Mouse (Mus musculus) forebrain, embryonic 16.5 days (tissue): ENCODE results near the gene Gm40193. TPM values are rescaled to one million over a fixed set of nuclear protein-coding genes. Genes with fewer than 3 reads are reported as not detected.
"Not testable (repeated sequence)": the region's sequence is repeated elsewhere in the genome, so short reads cannot be mapped to it uniquely, and the experiment has no call there.

Source experiments
- ATAC-seq: fragments of 200-750 bp; cut with Nextera tagmentation; 2 replicates; pipeline ENCODE4 v1.8.0; 2017; ENCODE audit warnings: mild to moderate bottlenecking, moderate library complexity
- H3K27ac ChIP-seq: fragments of 300-500 bp; sonication (generic); 2 replicates; pipeline ENCODE4 v1.5.1; 2014; ENCODE audit warnings: low read length, control low read depth
- H3K27me3 ChIP-seq: fragments of 300-500 bp; sonication (generic); replicated peaks from 2 replicates; pipeline ENCODE4 v1.6.1; 2014; ENCODE audit warnings: low read length; ENCODE audit not compliant: control insufficient read depth, insufficient read depth
- H3K36me3 ChIP-seq: fragments of 300-500 bp; sonication (generic); 2 replicates; pipeline ENCODE4 v1.6.1; 2014; ENCODE audit not compliant: control insufficient read depth, insufficient read depth
- H3K4me1 ChIP-seq: fragments of 300-500 bp; sonication (generic); replicated peaks from 2 replicates; pipeline ENCODE4 v1.6.1; 2014; ENCODE audit warnings: low read length; ENCODE audit not compliant: control insufficient read depth, insufficient read depth
- H3K4me2 ChIP-seq: fragments of 300-500 bp; sonication (generic); 2 replicates; pipeline ENCODE4 v1.6.1; 2014; ENCODE audit warnings: mild to moderate bottlenecking, low read length, control low read depth
- H3K4me3 ChIP-seq: fragments of 300-500 bp; sonication (generic); replicated peaks from 2 replicates; pipeline ENCODE4 v1.5.1; 2014; ENCODE audit warnings: mild to moderate bottlenecking, low read length, control low read depth
- H3K9ac ChIP-seq: fragments of 300-500 bp; sonication (generic); replicated peaks from 2 replicates; pipeline ENCODE4 v1.6.1; 2014; ENCODE audit warnings: low read depth, low read length, control low read depth
- H3K9me3 ChIP-seq: fragments of 300-500 bp; sonication (generic); 2 replicates; pipeline ENCODE4 v1.6.1; 2016; ENCODE audit warnings: low read length; ENCODE audit not compliant: control insufficient read depth
- WGBS: fragments of 180-500 bp; shearing (Covaris S2); extraction: QIAGEN DNeasy Blood & Tissue Kit; methylation state at CpG from one replicate; pipeline ENCODE4 v1.1.7; 2014; 5-methylcytosine and 5-hydroxymethylcytosine counted together
- polyA plus RNA-seq: library from polyadenylated mRNA; unstranded; fragments of >200 nt; fragmentation: Nextera tagmentation; extraction: Ambion mirVana; gene quantifications from 2 replicates; pipeline ENCODE4 v1.2.1, GENCODE M21; 2015

Gm40193 gene
- polyA plus RNA-seq, 1 experiment from 2014 or later, result not detected

DNA sequence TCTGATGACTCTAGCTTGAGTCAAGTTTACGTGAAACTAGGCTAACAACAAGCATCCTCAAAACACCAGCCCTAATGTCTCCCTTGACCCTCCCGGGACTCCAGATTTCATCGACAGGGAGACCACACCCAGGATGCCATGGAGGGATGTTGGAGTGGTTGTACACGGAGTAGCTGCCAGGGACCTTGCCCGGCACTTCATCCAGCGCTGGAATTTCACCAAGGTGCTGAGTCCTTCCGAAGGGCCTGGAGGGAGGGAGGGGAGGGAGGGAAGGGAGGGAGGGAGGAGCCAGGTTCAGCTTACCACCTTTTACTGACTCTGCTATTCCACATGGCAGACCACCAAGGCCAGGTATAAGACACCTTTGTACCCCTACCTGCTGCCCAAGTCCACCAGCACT lies 21.2 kb upstream of the Gm40193 start:
- WGBS, result 28% methylated on average over 7 of the region's 7 CpGs
- no peaks in the 10 kb centered on the region for H3K36me3 ChIP-seq
- no peak overlapping the region for H3K9ac ChIP-seq
- no peaks in the 10 kb centered on the region for H3K4me1 ChIP-seq
- H3K4me3 ChIP-seq, result no peak overlapping the region
- H3K27me3 ChIP-seq, result 0 out of 2 replicates have a peak, but pooled peaks cover 2% of the 10 kb centered on the region
- H3K9me3 ChIP-seq, result no peaks in the 10 kb centered on the region
- no peak overlapping the region for H3K4me2 ChIP-seq
- H3K27ac ChIP-seq, result no peak overlapping the region
- ATAC-seq, result no peak

DNA sequence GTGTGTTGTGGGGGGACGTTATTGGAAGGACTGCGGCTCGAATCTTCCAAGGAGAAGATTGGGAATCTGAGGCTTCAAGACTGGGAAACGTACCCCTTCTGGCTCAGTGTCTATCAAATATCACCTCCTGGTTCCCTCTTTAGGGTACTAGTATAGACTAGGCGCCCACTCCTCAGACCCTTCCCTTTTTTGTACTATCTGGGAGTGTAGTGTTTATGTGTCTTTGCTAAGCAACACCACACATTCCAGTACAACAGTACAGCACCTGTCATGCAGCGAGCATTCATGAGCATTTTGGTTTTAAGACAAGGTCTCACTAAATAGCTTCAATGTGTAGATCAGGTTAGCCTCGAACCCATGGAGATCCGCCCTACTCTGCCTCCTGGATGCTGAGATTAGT lies 18.8 kb upstream of the Gm40193 start:
- H3K4me3 ChIP-seq, result no peak overlapping the region
- H3K9me3 ChIP-seq, result no peaks in the 10 kb centered on the region
- no peaks in the 10 kb centered on the region for H3K36me3 ChIP-seq
- 81% methylated on average over 8 of the region's 8 CpGs for WGBS
- ATAC-seq, result no peak
- H3K27ac ChIP-seq, result no peak overlapping the region
- no peak overlapping the region for H3K4me2 ChIP-seq
- H3K27me3 ChIP-seq, result 0 out of 2 replicates have a peak, but pooled peaks cover 2% of the 10 kb centered on the region
- no peak overlapping the region for H3K9ac ChIP-seq
- H3K4me1 ChIP-seq, result no peaks in the 10 kb centered on the region

- 73% methylated on average over 7 of the region's 7 CpGs for WGBS
- no peak for ATAC-seq
Observed at GRCm38 (mm10) chr11:70544496-70544895, 11.8 kb upstream of the Gm40193 start.

GRCm38 (mm10) chr11:70541415-70541814 lies 8.7 kb upstream of the Gm40193 start:
- ATAC-seq, result no peak
- no peak overlapping the region for H3K4me3 ChIP-seq
- 52% methylated on average over 5 of the region's 5 CpGs for WGBS
- H3K9me3 ChIP-seq, result no peaks in the 10 kb centered on the region
- H3K4me1 ChIP-seq, result peaks cover 11% of the 10 kb centered on the region
- H3K27me3 ChIP-seq, result peaks cover 3% of the 10 kb centered on the region; the same call in 1 of the 2 replicates
- H3K4me2 ChIP-seq, result no peak overlapping the region
- no peak overlapping the region for H3K27ac ChIP-seq
- no peak overlapping the region for H3K9ac ChIP-seq
- no peaks in the 10 kb centered on the region for H3K36me3 ChIP-seq

More at GRCm38 (mm10) chr11:70544496-70544895, 11.8 kb upstream of the Gm40193 start:
- H3K4me3 ChIP-seq, result no peak overlapping the region
- H3K9ac ChIP-seq, result no peak overlapping the region
- no peak overlapping the region for H3K27ac ChIP-seq
- H3K4me2 ChIP-seq, result no peak overlapping the region
- H3K4me1 ChIP-seq, result peaks cover 11% of the 10 kb centered on the region
- H3K9me3 ChIP-seq, result no peaks in the 10 kb centered on the region
- H3K36me3 ChIP-seq, result no peaks in the 10 kb centered on the region
- H3K27me3 ChIP-seq, result peaks cover 3% of the 10 kb centered on the region; the same call in 1 of the 2 replicates

DNA sequence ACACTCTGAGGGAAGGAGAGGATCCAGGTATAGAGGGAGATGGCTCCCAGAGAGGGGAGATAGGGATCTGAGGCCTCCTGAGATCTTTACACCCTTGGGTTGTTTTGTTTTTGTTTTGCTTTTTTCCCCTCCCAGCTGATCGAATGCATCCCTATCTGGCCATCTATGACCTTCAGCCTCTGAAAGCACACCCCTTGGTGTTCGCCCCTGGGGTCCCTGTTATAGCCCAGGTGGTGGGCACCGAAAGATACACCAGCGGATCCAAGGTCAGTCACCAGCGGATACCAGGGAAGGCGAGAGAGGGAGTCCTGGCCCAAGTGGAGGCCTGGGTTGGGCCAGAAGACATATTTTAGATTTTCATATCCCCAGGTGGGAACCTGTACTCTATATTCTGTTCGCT lies 8.2 kb upstream of the Gm40193 start:
- Histone ChIP-seq H3K36me3 (no peaks in the 10 kb centered on the region), H3K9me3 (no peaks in the 10 kb centered on the region), H3K27me3 (peaks cover 3% of the 10 kb centered on the region; the same call in 1 of the 2 replicates), H3K4me1 (peaks cover 11% of the 10 kb centered on the region), H3K4me2 (peak overlapping the region; percentile 69), H3K4me3 (peak overlapping the region; percentile 56), H3K9ac (peak overlapping the region; percentile 55; the same call in 1 of the 2 replicates), H3K27ac (no peak overlapping the region)
- no peak for ATAC-seq
- WGBS, result 92% methylated on average over 7 of the region's 7 CpGs

GRCm38 (mm10) chr11:70539877-70540587 lies 7.3 kb upstream of the Gm40193 start, which contains the start of gene Pld2:
Pld2 (plus strand) TSS chr11:70540064.
- H3K4me2 ChIP-seq, result peak within 1 kb of the TSS; percentile 69
- H3K36me3 ChIP-seq, result no peaks in the 10 kb centered on the region
- under 1% methylated on average over 61 of the region's 65 CpGs for WGBS
- H3K27me3 ChIP-seq, result peaks cover 3% of the 10 kb centered on the region; the same call in 1 of the 2 replicates
- H3K4me1 ChIP-seq, result peaks cover 11% of the 10 kb centered on the region
- H3K9ac ChIP-seq, result peak within 1 kb of the TSS; percentile 55
- peak; percentile 85 for ATAC-seq
- H3K4me3 ChIP-seq, result peak within 1 kb of the TSS; percentile 56
- no peak within 1 kb of the TSS for H3K27ac ChIP-seq
- H3K9me3 ChIP-seq, result no peaks in the 10 kb centered on the region

- H3K27me3 ChIP-seq, result peaks cover 3% of the 10 kb centered on the region; the same call in 1 of the 2 replicates
- H3K27ac ChIP-seq, result no peak overlapping the region
- H3K9ac ChIP-seq, result peak overlapping the region; percentile 55; the same call in 1 of the 2 replicates
- peak overlapping the region; percentile 69 for H3K4me2 ChIP-seq
- peak; percentile 23; the same call in 1 of the 2 replicates for ATAC-seq
- 11% methylated on average over 9 of the region's 9 CpGs for WGBS
- H3K9me3 ChIP-seq, result no peaks in the 10 kb centered on the region
- peaks cover 11% of the 10 kb centered on the region for H3K4me1 ChIP-seq
- no peaks in the 10 kb centered on the region for H3K36me3 ChIP-seq
- peak overlapping the region; percentile 56 for H3K4me3 ChIP-seq
Observed at GRCm38 (mm10) chr11:70539423-70539822, 6.7 kb upstream of the Gm40193 start.

DNA sequence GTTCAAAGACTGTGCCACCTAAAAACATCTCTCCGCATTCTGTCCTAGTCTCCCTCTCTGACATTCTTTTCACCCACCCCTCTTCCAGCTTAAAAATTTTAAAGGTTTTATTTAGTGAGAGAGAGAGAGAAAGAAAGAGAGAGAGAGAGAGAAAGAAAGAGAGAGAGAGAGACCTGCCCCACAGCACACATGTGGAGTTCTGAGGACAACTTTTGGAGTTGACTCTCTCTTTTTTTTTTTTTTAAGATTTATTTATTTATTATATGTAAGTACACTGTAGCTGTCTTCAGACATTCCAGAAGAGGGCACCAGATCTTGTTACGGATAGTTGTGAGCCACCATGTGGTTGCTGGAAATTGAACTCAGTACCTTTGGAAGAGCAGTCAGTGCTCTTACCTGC lies 1.7 kb downstream of the Gm40193 start:
- ATAC-seq, H3K9ac ChIP-seq, H3K9me3 ChIP-seq, H3K4me3 ChIP-seq, H3K27me3 ChIP-seq, H3K4me2 ChIP-seq, H3K27ac ChIP-seq, H3K4me1 ChIP-seq: not testable (repeated sequence)
- WGBS, result 84% methylated on average over 2 of the region's 2 CpGs
- H3K36me3 ChIP-seq, result peaks cover 18% of the 10 kb centered on the region

- no peak overlapping the region for H3K9ac ChIP-seq
- H3K36me3 ChIP-seq, result peaks cover 18% of the 10 kb centered on the region
- H3K4me1 ChIP-seq, result peaks cover 8% of the 10 kb centered on the region
- H3K4me3 ChIP-seq, result no peak overlapping the region
- H3K9me3 ChIP-seq, result no peaks in the 10 kb centered on the region
- H3K27me3 ChIP-seq, result no peaks in the 10 kb centered on the region
- no peak overlapping the region for H3K27ac ChIP-seq
- WGBS, result 79% methylated on average over 7 of the region's 7 CpGs
- ATAC-seq, result no peak
- no peak overlapping the region for H3K4me2 ChIP-seq
Observed at GRCm38 (mm10) chr11:70528610-70529009, 4.1 kb downstream of the Gm40193 start.
